Mouse (Mus musculus): ENCODE measurements around the gene Btf3l4.

Btf3l4 gene

DNA sequence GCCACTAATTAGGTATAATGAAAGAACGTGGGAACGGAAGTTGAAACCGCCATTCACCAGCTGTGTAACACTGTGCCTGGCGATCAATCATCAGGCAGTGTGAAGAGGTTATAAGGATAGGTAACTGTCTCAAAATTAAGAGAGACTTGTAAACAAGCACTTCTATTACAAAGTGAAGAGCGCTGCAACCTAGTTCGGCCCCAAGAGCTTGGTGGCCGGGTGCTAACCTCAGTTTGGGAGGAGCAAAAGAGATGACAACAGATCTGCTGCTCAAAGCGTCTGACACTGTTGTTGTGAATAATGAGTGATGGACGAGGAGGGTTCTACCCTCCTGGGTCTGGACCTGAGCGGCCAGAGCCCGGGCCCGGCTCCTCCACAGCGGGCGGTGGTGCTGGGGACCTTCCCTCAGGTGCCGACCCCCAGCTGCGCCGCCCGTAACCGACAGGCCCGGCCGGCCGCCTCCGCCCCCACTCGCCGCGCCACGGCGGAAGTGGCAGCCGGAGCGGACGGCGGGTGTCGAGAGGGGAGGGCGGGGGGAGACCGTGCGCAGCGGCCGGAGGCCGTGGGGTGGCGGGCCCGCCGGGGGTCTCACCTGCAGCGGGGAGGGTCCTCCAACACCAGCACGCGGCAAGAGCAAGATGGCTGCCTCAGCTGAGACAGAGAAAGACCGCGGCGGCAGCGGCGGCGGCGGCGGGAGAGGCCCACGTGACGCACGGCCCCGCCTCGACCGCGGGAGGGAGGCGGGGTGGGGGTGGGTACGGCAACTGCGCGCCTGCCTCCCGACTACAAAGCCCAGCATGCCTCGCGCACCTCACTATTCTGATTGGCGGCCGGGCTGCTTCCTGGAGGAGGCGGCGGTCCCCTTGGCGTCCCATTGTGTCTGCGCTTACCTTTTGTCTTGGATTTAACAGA, at the start of gene Btf3l4:
Btf3l4 (minus strand) TSS at position 699 of the 912 bp plus-strand sequence.
- peak; percentile 79 to 83 for DNase-seq

DNA sequence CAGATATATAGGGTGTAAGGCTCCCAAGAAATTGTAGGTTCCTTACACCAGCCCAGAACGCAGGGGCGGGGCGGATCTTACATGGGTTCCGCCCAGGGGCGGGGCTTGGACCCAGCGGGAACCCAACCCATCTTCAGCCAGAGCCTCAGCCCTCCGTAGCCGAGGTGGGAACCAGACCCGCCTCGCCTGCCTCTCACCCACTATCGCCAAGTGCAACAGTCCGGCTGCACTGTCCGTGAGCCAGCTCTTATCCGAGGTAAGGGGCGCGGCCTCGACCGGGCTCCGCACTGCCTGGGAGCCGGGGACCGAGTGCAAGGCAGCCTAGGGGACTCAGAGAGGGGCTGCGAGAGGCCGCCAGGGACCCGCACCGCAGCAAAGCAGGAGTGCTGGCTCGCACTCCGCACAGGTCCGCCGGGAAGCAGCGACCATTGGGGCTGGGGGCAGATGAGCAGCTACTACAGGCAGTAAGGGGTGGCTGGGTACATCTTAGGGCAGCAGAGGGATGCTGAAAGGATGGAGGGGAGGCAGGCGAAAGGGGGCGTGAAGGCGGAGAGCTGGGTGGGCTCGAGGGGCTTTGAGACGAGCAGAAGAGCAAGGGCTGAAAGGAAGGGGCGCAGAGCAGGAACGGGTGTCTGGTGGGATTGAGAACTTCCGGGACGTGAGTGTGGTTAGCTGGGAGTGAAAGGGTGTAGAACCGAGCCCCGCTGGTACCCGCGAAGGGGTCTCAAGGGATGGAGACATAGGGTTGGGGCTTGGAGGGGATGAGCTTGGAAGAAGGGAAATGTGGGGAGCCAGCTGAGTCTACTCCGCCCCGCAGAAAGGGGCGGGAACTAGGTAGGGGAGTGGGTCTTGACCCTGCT, 45.8 kb upstream of the Btf3l4 start, which contains the start of gene Rab3b:
Rab3b (plus strand) TSS at position 101 of the 860 bp plus-strand sequence.
- DNase-seq = peak; percentile 19 to 60

DNA sequence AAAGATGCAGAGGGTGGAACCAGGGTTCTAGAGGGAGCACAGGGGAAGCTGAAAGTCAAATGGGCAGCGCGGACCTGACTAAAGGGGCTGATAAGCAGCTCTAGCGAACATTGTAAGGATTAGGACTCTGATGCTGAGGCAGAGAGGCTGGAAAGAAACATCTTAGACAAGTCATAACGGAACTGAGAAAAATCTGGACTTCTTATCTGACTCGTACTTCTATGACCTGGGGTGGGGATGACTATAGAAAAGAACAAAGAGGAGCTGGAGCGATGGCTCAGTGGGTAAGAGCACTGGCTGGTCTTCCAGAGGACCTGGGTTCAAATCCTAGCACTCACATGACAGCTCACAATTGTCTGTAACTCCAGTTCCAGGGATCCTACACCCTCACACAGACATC, 44.5 kb upstream of the Btf3l4 start:
- DNase-seq = no peak

- DNase-seq = no peak
These were observed 40.3 kb upstream of the Btf3l4 start for GRCm38 (mm10) chr4:108873746-108874145.

GRCm38 (mm10) chr4:108869730-108870374, 36.4 kb upstream of the Btf3l4 start:
- peak; percentile 7 to 72 for DNase-seq

DNA sequence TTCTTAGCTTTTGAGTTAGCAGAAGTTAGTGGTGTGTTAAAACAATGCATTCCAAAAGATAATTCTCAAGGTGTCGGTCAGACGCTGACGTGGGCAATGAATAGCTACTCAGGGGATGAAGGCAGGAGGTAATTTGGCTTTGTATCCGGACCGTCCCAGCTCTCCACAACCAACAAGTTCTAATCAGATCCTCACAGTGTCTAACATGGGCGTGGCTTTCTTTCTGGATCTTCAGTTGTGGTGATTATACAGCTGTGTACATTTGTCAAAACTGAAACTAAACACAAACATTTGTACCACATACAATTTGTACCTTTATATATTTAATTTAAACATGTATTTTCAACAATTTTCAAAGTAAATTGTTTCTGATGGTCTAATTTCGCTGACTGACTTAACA, 33.4 kb upstream of the Btf3l4 start:
- DNase-seq = no peak

DNA sequence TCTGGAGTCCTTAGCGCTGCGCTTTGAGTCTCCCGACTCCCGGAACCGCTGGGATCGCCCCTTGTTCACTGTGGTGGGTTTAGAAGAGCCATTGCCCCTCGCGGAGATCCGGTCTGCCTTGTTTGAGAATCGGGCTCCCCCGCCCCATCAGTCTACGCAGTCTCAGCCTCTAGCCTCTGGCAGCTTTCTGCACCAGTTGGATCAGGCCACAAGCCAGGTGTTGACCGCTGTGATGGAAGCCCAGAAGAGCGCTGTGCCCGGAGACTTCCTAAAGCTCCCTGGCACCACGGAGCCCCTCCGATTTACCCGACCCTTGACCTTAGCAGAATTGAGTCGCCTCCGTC, 15.1 kb upstream of the Btf3l4 start, which contains the start of gene A730015C16Rik:
A730015C16Rik (minus strand) TSS at position 115 of the 344 bp plus-strand sequence.
- DNase-seq = no peak

- DNase-seq = peak; percentile 57 to 60
These were observed 14.5 kb upstream of the Btf3l4 start, which contains the start of gene Kti12 for GRCm38 (mm10) chr4:108847715-108848504. Gene Kti12, plus strand, starts transcription at chr4:108847785.

GRCm38 (mm10) chr4:108845824-108846569, 12.6 kb upstream of the Btf3l4 start:
- DNase-seq = no peak

DNA sequence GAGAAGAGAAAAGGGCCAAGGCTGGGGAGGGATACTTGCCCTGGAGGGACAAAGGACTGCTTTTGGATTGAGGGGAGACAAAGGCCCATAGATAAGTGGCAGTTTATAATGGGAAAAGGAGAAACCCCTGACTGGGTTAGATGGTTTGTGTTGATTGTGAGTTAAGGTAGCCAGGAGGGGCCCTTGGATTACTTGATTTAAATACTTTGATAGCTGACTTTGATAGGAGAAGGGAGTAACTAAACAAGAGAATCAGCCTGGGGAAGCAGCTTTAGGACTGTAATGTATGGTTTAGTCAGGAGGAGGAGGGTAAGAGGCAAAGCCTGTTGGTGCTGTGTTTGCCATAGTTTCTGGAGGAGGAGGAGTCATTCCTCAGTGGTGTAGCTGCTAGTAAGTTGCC, 9.9 kb upstream of the Btf3l4 start:
- DNase-seq = no peak

DNA sequence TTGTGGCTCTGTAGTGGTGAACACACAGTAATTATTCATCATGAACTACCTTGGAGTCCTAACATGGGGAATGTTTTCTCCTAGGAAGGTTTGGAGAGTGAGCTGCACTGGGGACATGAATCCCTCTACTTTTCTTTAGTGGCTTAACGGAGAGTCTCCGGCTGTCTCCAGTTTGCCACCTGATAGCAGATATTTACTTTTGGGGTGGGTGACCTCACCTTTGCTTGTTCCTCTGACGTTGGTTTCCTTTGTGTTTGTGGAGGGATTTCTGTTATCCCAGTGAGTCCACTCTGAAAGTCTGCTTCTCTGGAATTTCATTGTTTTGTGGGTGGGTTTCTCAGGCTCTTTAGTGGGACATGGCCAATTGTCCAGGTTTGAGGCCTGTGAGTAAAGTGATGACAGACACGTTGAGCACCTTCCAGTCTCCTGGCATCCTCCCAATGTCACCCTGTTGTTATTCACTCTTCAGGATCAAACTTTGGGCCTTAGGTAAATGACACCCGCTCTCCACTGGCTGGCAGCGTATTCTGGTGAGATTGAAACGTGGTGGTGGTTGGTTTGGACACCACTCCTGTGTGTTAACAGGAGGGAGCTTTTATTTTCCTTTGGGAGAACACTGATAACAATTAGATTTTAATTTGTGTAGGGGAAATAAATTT, 8.6 kb upstream of the Btf3l4 start:
- no peak for DNase-seq

DNA sequence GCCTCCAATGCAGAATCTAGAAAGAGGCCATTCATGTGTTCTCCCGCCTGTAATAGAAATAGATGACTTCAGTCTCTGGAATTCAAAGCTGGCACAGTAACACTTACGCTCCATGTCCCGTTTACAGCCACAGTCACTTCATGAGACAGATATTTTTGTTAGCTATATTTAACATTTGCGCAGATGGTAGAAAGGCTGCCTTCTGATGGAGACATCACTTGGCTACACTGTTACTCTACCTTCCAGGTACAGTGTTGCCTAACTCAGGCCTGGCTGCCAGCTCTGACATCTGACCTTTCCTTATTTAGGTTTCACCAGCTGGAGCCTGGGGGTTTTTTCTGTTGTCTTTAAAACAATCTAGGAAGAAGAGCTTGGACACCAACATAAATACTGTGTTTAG, 4.6 kb upstream of the Btf3l4 start:
- DNase-seq = no peak

GRCm38 (mm10) chr4:108835496-108835895, 2.1 kb upstream of the Btf3l4 start:
- no peak for DNase-seq

GRCm38 (mm10) chr4:108834971-108835311, 1.5 kb upstream of the Btf3l4 start:
- DNase-seq = no peak

DNA sequence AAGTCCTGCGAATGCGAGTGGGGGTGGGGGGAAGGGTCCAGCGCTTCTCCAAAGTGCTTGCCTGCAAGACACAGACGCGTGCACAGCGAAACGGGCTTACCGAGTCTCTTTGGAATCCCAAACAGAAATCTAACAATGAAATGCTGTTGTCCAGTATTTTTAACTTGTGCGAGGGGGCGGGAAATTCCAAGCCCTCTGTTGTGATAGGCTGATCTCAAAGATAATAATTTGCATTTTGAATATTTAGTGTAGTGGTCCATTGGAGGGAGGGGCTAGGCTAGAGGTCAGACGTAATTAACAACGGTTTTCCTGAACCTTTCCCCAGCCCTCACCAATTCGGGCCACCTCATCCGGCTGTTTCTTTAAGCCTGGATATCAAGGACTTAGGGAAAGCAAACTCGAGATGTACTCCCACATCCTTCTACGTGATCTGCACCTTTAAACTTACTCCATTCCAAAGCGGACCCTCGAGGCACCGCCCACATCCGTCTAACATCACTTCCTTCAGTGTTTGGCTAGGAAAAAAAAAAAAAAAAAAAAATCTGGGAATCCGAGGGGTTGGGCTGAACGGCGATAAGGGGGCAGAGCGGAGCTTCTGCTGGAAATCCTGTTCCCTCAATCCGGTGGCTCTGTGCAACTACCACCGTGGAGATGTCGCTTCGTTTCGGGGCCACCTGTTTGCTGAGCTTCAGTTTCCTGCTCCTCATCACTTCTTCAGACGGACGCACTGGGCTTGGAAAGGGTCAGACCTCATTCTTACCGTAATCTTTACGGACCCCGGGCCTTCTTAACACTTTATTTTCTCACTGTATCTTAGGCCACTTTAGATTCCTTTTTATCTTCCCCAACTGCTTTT, 929 bp upstream of the Btf3l4 start, which contains the start of gene Txndc12:
Txndc12 (plus strand) TSS at position 487 of the 856 bp plus-strand sequence.
- DNase-seq = peak; percentile 57 to 73

GRCm38 (mm10) chr4:108833828-108834114, 357 bp upstream of the Btf3l4 start:
- DNase-seq = no peak

- DNase-seq = no peak
These were observed 2.7 kb downstream of the Btf3l4 start for GRCm38 (mm10) chr4:108830698-108831097.

DNA sequence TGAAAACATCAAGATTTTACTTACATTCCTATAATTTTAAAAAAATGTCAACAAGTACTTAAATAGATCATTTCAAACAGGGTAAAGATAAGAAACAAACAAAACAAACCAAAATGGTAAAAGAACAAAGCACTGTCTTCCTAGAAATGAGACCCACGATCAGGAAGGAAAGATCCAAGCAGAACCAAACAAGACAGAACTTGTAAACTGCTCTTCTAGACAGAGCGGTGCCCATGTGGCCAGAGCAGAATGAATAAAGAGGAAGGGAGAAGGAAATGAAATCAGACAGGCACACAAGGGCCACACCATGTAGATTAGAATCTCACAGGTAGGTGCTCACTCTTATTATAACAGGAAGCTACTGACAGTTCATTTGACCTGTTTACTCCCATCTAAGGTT, 6.8 kb downstream of the Btf3l4 start:
- no peak for DNase-seq

DNA sequence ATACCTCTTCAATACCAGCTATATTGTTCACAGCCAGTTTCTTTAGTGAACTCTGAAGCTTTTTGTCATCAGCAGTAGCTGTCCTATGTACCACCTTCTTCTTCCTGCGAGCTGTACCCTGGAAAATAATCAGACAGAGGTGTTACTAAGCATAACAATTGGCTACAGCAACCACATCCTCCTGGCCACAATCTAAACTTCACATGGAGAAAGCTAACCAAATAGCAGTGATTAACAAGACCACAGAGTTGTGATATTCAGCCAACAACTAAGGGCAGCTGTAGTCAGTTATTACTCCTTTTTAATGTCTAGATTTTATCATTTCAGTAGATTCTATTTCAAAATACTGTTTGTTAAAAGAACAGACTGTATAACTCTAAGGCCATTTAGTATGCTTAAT, 7.3 kb downstream of the Btf3l4 start:
- DNase-seq = no peak

DNA sequence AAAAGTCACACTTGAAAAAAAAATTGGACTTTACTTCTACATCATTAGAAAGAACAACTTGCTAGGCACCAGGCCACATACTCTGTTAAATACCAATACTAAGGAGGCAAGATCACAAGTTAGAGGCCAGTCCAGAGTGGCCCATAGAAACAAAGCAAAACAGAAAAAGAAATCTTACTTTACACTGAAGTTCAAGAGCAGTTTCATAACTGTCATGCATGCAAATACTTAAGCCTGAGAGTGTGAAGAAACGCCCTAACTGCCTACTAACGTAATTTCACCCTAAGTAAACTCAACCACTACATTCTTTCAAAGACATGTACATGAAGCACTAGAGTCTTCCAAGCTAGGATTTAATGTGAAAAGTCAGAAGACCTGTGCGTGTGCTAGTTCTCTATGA, 7.7 kb downstream of the Btf3l4 start:
- DNase-seq = no peak

Data from spleen, adult 18-20 months (tissue).